Mouse (Mus musculus) stomach, postnatal 0 days (tissue): ENCODE results near the gene Jam3. TPM values are rescaled to one million over a fixed set of nuclear protein-coding genes. Genes with fewer than 3 reads are reported as not detected.

Experiments used
- ATAC-seq: fragments of 200-750 bp; cut with Nextera tagmentation; 2 replicates; pipeline ENCODE4 v1.8.0; 2017; ENCODE audit not compliant: low FRiP score, low TSS enrichment
- DNase-seq: peaks from one replicate; pipeline ENCODE4 v3.0.0-alpha.2; 2016; ENCODE audit warnings: low spot score
- H3K27ac ChIP-seq: fragments of 300-500 bp; sonication (generic); replicated peaks from 2 replicates; pipeline ENCODE4 v1.5.1; 2014; ENCODE audit warnings: mild to moderate bottlenecking, control low read depth
- H3K27me3 ChIP-seq: fragments of 300-500 bp; sonication (generic); 2 replicates; pipeline ENCODE4 v1.6.1; 2014; ENCODE audit warnings: low read length; ENCODE audit not compliant: control insufficient read depth, insufficient read depth
- H3K36me3 ChIP-seq: fragments of 300-500 bp; sonication (generic); 2 replicates; pipeline ENCODE4 v1.6.1; 2014; ENCODE audit warnings: low read length, mixed read lengths; ENCODE audit not compliant: control insufficient read depth, insufficient read depth
- H3K4me1 ChIP-seq: fragments of 300-500 bp; sonication (generic); replicated peaks from 2 replicates; pipeline ENCODE4 v1.6.1; 2014; ENCODE audit warnings: antibody characterized with exemption; ENCODE audit not compliant: control insufficient read depth, insufficient read depth
- H3K4me2 ChIP-seq: fragments of 300-500 bp; sonication (generic); replicated peaks from 2 replicates; pipeline ENCODE4 v1.6.1; 2014; ENCODE audit warnings: low read depth, mild to moderate bottlenecking, control low read depth, moderate library complexity
- H3K4me3 ChIP-seq: fragments of 300-500 bp; sonication (generic); 2 replicates; pipeline ENCODE4 v1.5.1; 2014; ENCODE audit warnings: low read depth, low read length, control low read depth
- H3K9ac ChIP-seq: fragments of 300-500 bp; sonication (generic); 2 replicates; pipeline ENCODE4 v1.6.1; 2014; ENCODE audit warnings: mild to moderate bottlenecking, low read length, control low read depth, mixed read lengths
- H3K9me3 ChIP-seq: fragments of 300-500 bp; sonication (generic); 2 replicates; pipeline ENCODE4 v1.6.1; 2016; ENCODE audit warnings: low read length; ENCODE audit not compliant: control insufficient read depth
- CTCF ChIP-seq: IDR thresholded peaks from 2 replicates; pipeline ENCODE4 v1.5.1; 2016; ENCODE audit warnings: antibody characterized with exemption, low read depth, mild to moderate bottlenecking, moderate library complexity
- EP300 ChIP-seq: optimal IDR thresholded peaks from 2 replicates; pipeline ENCODE3; 2016; ENCODE audit warnings: antibody characterized with exemption
- WGBS: fragments of 180-500 bp; shearing (Covaris S2); extraction: QIAGEN DNeasy Blood & Tissue Kit; methylation state at CpG from one replicate; pipeline ENCODE4 v1.1.7; 2014; 5-methylcytosine and 5-hydroxymethylcytosine counted together
- polyA plus RNA-seq: library from polyadenylated mRNA; unstranded; fragments of >200 nt; fragmentation: Nextera tagmentation; extraction: Ambion mirVana; gene quantifications from 2 replicates; pipeline ENCODE4 v1.2.1, GENCODE M21; 2015

Gene Jam3
- polyA plus RNA-seq, 1 experiment from 2014 or later, result 30.8 TPM

DNA sequence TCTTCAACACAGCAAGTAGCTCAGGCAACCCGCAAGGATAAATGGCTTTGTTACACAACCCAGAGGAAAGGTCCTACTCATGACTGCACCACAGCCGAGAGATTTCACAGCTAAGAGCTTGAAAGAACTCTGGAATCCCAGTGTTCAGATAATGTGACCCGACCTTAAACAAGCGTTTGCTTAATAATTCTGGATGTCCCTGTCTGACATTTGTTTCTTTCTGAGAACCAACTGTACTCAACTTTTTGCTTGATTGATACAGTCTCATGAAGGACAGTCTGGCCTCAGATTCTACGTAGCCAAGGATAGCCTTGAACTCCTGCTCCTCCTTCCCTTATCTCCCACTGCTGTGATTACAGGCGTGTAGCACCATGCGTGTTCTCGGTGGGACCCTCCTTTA is 18.6 kb downstream of the Jam3 start:
- no peak for ATAC-seq
- Histone ChIP-seq H3K27me3 (no peaks in the 10 kb centered on the region), H3K4me2 (no peak overlapping the region), H3K36me3 (no peaks in the 10 kb centered on the region), H3K27ac (no peak overlapping the region), H3K9ac (no peak overlapping the region), H3K4me1 (no peaks in the 10 kb centered on the region), H3K9me3 (no peaks in the 10 kb centered on the region), H3K4me3 (no peak overlapping the region)
- no peak for TF ChIP-seq EP300
- no peak for TF ChIP-seq CTCF
- WGBS, result 72% methylated on average over 8 of the region's 8 CpGs
- DNase-seq, result no peak

- Histone ChIP-seq H3K36me3 (no peaks in the 10 kb centered on the region), H3K4me3 (no peak overlapping the region), H3K9me3 (no peaks in the 10 kb centered on the region), H3K27ac (no peak overlapping the region), H3K9ac (no peak overlapping the region), H3K4me2 (no peak overlapping the region), H3K27me3 (no peaks in the 10 kb centered on the region), H3K4me1 (no peaks in the 10 kb centered on the region)
- no peak for TF ChIP-seq EP300
- no peak for TF ChIP-seq CTCF
- WGBS, result 84% methylated on average over 7 of the region's 7 CpGs
- DNase-seq (no peak), ATAC-seq (no peak)
These were observed 19.8 kb downstream of the Jam3 start for GRCm38 (mm10) chr9:27135372-27135771.

GRCm38 (mm10) chr9:27134410-27134809 is 20.8 kb downstream of the Jam3 start:
- 50% methylated on average over 1 of the region's 1 CpGs for WGBS

DNA sequence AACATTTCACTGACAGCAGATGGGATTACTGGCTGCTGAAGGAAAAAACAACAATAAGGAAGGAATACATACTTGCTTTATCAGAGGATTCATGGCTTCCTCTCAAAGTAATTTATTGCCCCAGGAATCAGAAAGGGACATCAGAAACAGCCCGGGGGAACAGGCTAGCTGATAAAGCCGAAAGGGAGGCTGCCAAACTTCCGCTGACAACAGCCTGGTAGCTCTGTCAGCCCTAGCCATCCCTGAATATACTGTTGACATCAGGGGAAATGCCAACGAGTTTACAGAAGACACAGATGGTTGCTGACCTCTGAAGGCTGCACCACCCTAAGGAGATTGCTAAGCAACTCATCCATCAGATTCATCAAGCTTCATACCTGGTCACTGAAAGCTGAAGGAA is 26.6 kb downstream of the Jam3 start:
- Histone ChIP-seq H3K4me2 (no peak overlapping the region), H3K9me3 (no peaks in the 10 kb centered on the region), H3K4me3 (no peak overlapping the region), H3K27me3 (no peaks in the 10 kb centered on the region), H3K27ac (no peak overlapping the region), H3K4me1 (no peaks in the 10 kb centered on the region), H3K36me3 (no peaks in the 10 kb centered on the region), H3K9ac (no peak overlapping the region)
- WGBS, result 76% methylated on average over 4 of the region's 4 CpGs
- TF ChIP-seq CTCF (no peak), EP300 (no peak)
- no peak for ATAC-seq
- DNase-seq, result no peak

More at GRCm38 (mm10) chr9:27134410-27134809, 20.8 kb downstream of the Jam3 start:
- Histone ChIP-seq H3K4me2 (no peak overlapping the region), H3K4me1 (no peaks in the 10 kb centered on the region), H3K9me3 (no peaks in the 10 kb centered on the region), H3K36me3 (no peaks in the 10 kb centered on the region), H3K27ac (no peak overlapping the region), H3K4me3 (no peak overlapping the region), H3K9ac (no peak overlapping the region), H3K27me3 (no peaks in the 10 kb centered on the region)
- DNase-seq, result peak; percentile 28
- ATAC-seq, result no peak
- TF ChIP-seq EP300 (no peak), CTCF (peak; percentile 79)

GRCm38 (mm10) chr9:27126543-27126942 is 28.7 kb downstream of the Jam3 start:
- Histone ChIP-seq H3K4me2 (no peak overlapping the region), H3K9ac (no peak overlapping the region), H3K4me3 (no peak overlapping the region), H3K4me1 (no peaks in the 10 kb centered on the region), H3K27ac (no peak overlapping the region), H3K27me3 (no peaks in the 10 kb centered on the region), H3K36me3 (no peaks in the 10 kb centered on the region), H3K9me3 (no peaks in the 10 kb centered on the region)
- DNase-seq (no peak), ATAC-seq (no peak)
- TF ChIP-seq CTCF (peak; percentile 42), EP300 (no peak)
- 85% methylated on average over 6 of the region's 6 CpGs for WGBS

DNA sequence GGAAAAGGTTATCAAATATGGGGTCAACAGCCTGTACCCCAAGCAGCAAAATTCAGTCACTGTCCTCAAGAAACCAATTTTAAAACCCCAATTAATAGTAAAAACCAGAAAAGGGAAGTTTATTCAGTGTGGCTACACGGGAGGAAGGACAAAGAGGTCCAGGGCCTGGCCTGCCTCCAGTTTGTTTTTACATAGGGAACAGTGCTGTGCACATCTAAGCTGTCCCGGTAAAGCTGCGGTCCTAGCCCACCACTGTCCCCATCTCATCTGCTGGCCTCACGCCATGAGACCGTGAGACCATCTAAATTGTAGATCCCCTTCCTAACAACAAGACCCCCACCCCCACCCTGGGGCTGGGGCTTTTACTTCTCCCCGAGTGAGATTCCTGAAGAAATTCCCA is 29.8 kb downstream of the Jam3 start:
- no peaks in the 10 kb centered on the region for H3K27me3 ChIP-seq
- no peak overlapping the region for H3K4me2 ChIP-seq
- no peak overlapping the region for H3K27ac ChIP-seq
- ATAC-seq (no peak), DNase-seq (no peak)
- no peak overlapping the region for H3K9ac ChIP-seq
- no peaks in the 10 kb centered on the region for H3K9me3 ChIP-seq
- no peak for TF ChIP-seq EP300
- no peak for TF ChIP-seq CTCF
- no peaks in the 10 kb centered on the region for H3K36me3 ChIP-seq
- no peak overlapping the region for H3K4me3 ChIP-seq
- WGBS, result 44% methylated on average over 6 of the region's 6 CpGs
- no peaks in the 10 kb centered on the region for H3K4me1 ChIP-seq
